Mouse (Mus musculus) heart, embryonic 11.5 days (tissue): Measurements from ENCODE around the gene Themis. TPM values are rescaled to one million over a fixed set of nuclear protein-coding genes. Genes with fewer than 3 reads are reported as not detected.

Experiments used
- ATAC-seq: fragments of 200-750 bp; cut with Nextera tagmentation; replicated peaks from 2 replicates; pipeline ENCODE4 v1.8.0; 2017; ENCODE audit warnings: moderate library complexity; ENCODE audit not compliant: insufficient number of reproducible peaks, low FRiP score, low TSS enrichment
- H3K27ac ChIP-seq: fragments of 300-500 bp; sonication (generic); 2 replicates; pipeline ENCODE4 v1.5.1; 2014; ENCODE audit warnings: mild to moderate bottlenecking, low read depth, low read length
- H3K27me3 ChIP-seq: fragments of 300-500 bp; sonication (generic); 2 replicates; pipeline ENCODE4 v1.6.1; 2014; ENCODE audit warnings: mild to moderate bottlenecking, low read length, mixed read lengths; ENCODE audit not compliant: control insufficient read depth, insufficient read depth
- H3K36me3 ChIP-seq: fragments of 300-500 bp; sonication (generic); 2 replicates; pipeline ENCODE4 v1.6.1; 2014; ENCODE audit warnings: mild to moderate bottlenecking, low read length, moderate library complexity, mixed read lengths; ENCODE audit not compliant: control insufficient read depth, insufficient read depth
- H3K4me1 ChIP-seq: fragments of 300-500 bp; sonication (generic); 2 replicates; pipeline ENCODE4 v1.6.1; 2014; ENCODE audit warnings: low read length; ENCODE audit not compliant: control insufficient read depth, insufficient read depth
- H3K4me2 ChIP-seq: fragments of 300-500 bp; sonication (generic); 2 replicates; pipeline ENCODE4 v1.6.1; 2014; ENCODE audit warnings: mild to moderate bottlenecking, moderate library complexity
- H3K4me3 ChIP-seq: fragments of 300-500 bp; sonication (generic); 2 replicates; pipeline ENCODE4 v1.5.1; 2014; ENCODE audit warnings: low read depth, low read length
- H3K9ac ChIP-seq: fragments of 300-500 bp; sonication (generic); 2 replicates; pipeline ENCODE4 v1.6.1; 2014; ENCODE audit warnings: mild to moderate bottlenecking, low read depth, low read length, moderate library complexity
- H3K9me3 ChIP-seq: fragments of 300-500 bp; sonication (generic); replicated peaks from 2 replicates; pipeline ENCODE4 v1.6.1; 2016; ENCODE audit warnings: low read length; ENCODE audit not compliant: control insufficient read depth
- WGBS: fragments of 180-500 bp; shearing (Covaris S2); extraction: QIAGEN DNeasy Blood & Tissue Kit; methylation state at CpG from one replicate; pipeline ENCODE4 v1.1.7; 2014; ENCODE audit not compliant: insufficient replicate concordance; 5-methylcytosine and 5-hydroxymethylcytosine counted together
- polyA plus RNA-seq: library from polyadenylated mRNA; unstranded; fragments of >200 nt; fragmentation: Nextera tagmentation; extraction: Ambion mirVana; gene quantifications from 2 replicates; pipeline ENCODE4 v1.2.1, GENCODE M21; 2014

Gene Themis
- polyA plus RNA-seq, 1 experiment from 2014 or later, result not detected

GRCm38 (mm10) chr10:28816160-28816559 lies 148.0 kb downstream of the Themis start:
- Histone ChIP-seq H3K9me3 (no peaks in the 10 kb centered on the region), H3K4me3 (no peak overlapping the region), H3K27me3 (no peaks in the 10 kb centered on the region), H3K4me2 (no peak overlapping the region), H3K9ac (no peak overlapping the region), H3K4me1 (no peaks in the 10 kb centered on the region), H3K27ac (no peak overlapping the region), H3K36me3 (no peaks in the 10 kb centered on the region)
- WGBS, result 70% methylated on average over 4 of the region's 4 CpGs
- ATAC-seq, result no peak

- Histone ChIP-seq H3K4me1 (no peaks in the 10 kb centered on the region), H3K9me3 (no peaks in the 10 kb centered on the region), H3K9ac (no peak overlapping the region), H3K27me3 (no peaks in the 10 kb centered on the region), H3K27ac (no peak overlapping the region), H3K36me3 (no peaks in the 10 kb centered on the region), H3K4me3 (no peak overlapping the region), H3K4me2 (no peak overlapping the region)
- ATAC-seq, result no peak
- 86% methylated on average over 3 of the region's 3 CpGs for WGBS
Observed at GRCm38 (mm10) chr10:28822320-28822719, 154.2 kb downstream of the Themis start.

DNA sequence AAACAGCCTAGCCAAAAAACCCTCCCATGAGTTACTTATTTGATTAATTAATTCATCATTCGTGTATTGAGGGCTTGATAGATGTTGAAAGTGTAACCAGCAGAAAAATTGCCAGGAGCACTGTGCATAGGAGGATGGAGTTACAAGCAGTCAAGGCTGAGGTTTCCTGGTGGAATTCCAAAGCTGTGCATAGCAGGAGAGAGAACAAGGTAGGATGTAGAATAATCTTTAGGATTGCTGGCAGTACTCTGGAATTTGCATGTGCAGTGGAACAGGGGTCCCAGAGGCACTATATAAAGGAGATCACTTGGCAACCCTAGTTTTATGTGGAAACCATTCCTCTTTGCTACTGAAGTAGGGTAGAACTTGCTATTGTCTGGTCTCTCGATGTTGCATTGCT lies 174.4 kb downstream of the Themis start:
- no peaks in the 10 kb centered on the region for H3K4me1 ChIP-seq
- H3K9ac ChIP-seq, result no peak overlapping the region
- no peaks in the 10 kb centered on the region for H3K27me3 ChIP-seq
- WGBS, result 71% methylated on average over 2 of the region's 2 CpGs
- no peak overlapping the region for H3K4me2 ChIP-seq
- ATAC-seq, result no peak
- no peaks in the 10 kb centered on the region for H3K9me3 ChIP-seq
- H3K36me3 ChIP-seq, result no peaks in the 10 kb centered on the region
- no peak overlapping the region for H3K27ac ChIP-seq
- H3K4me3 ChIP-seq, result no peak overlapping the region

GRCm38 (mm10) chr10:28843755-28844717 lies 175.9 kb downstream of the Themis start:
- H3K9me3 ChIP-seq, result no peaks in the 10 kb centered on the region
- H3K4me2 ChIP-seq, result no peak overlapping the region
- WGBS, result 25% methylated on average over 7 of the region's 7 CpGs

GRCm38 (mm10) chr10:28856154-28856553 lies 188.0 kb downstream of the Themis start:
- ATAC-seq, result no peak
- Histone ChIP-seq H3K4me1 (no peaks in the 10 kb centered on the region), H3K4me2 (no peak overlapping the region), H3K27ac (no peak overlapping the region), H3K27me3 (no peaks in the 10 kb centered on the region), H3K9ac (no peak overlapping the region), H3K36me3 (no peaks in the 10 kb centered on the region), H3K9me3 (no peaks in the 10 kb centered on the region), H3K4me3 (no peak overlapping the region)
- 77% methylated on average over 2 of the region's 2 CpGs for WGBS

More at GRCm38 (mm10) chr10:28843755-28844717, 175.9 kb downstream of the Themis start:
- no peak overlapping the region for H3K4me3 ChIP-seq
- no peaks in the 10 kb centered on the region for H3K27me3 ChIP-seq
- H3K4me1 ChIP-seq, result no peaks in the 10 kb centered on the region
- H3K27ac ChIP-seq, result no peak overlapping the region
- no peaks in the 10 kb centered on the region for H3K36me3 ChIP-seq
- ATAC-seq, result no peak
- no peak overlapping the region for H3K9ac ChIP-seq

DNA sequence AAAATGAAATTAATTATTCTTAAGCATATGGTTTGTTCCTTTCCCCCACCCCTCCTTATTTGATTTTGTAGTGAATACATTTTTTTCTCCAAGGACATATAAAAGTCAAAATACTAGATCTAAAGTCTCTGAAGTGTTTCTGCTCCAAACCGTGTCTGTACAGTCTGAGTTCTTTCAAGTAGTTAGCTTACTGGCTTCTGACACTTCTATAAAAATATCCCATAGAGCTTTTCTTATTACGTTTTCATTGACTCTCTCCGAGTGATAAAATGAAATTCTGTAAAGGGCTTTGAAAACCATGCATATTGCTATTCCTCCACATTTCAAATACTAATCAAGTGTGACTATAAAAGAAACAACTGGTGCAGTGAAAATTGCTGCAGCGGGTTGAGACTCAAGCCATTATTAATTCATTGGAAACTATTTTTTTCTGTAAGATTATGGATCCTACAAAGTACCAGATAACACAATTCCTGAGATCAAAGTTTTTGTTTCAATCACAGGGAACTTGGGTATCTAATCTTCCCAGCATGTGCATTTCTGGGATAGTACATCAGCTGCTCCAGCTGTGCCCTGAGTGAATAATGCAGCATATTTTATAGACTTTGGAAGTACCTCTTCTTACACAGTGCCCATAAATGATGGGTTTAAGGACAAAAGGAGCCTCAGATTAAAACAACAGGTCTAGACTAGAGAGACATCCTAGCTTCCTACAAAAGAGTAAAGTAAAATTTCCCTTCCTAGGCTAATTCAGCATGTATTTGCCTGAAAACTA lies 202.6 kb downstream of the Themis start:
- Histone ChIP-seq H3K4me3 (no peak overlapping the region), H3K36me3 (no peaks in the 10 kb centered on the region), H3K27me3 (no peaks in the 10 kb centered on the region), H3K4me2 (no peak overlapping the region), H3K27ac (no peak overlapping the region), H3K9ac (no peak overlapping the region), H3K4me1 (no peaks in the 10 kb centered on the region), H3K9me3 (no peaks in the 10 kb centered on the region)
- 75% methylated on average over 4 of the region's 4 CpGs for WGBS
- ATAC-seq, result no peak

GRCm38 (mm10) chr10:28874605-28875004 lies 206.4 kb downstream of the Themis start:
- WGBS, result 51% methylated on average over 4 of the region's 4 CpGs
- Histone ChIP-seq H3K4me3 (no peak overlapping the region), H3K36me3 (no peaks in the 10 kb centered on the region), H3K27ac (no peak overlapping the region), H3K27me3 (no peaks in the 10 kb centered on the region), H3K4me2 (no peak overlapping the region), H3K9me3 (no peaks in the 10 kb centered on the region), H3K9ac (no peak overlapping the region), H3K4me1 (no peaks in the 10 kb centered on the region)
- ATAC-seq, result no peak

GRCm38 (mm10) chr10:28887643-28888042 lies 219.5 kb downstream of the Themis start:
- Histone ChIP-seq H3K27me3 (no peaks in the 10 kb centered on the region), H3K36me3 (no peaks in the 10 kb centered on the region), H3K9me3 (no peaks in the 10 kb centered on the region), H3K4me2 (no peak overlapping the region), H3K4me1 (no peaks in the 10 kb centered on the region), H3K27ac (no peak overlapping the region), H3K9ac (no peak overlapping the region), H3K4me3 (no peak overlapping the region)
- WGBS, result 63% methylated on average over 1 of the region's 1 CpGs
- no peak for ATAC-seq
